Mouse (Mus musculus): Measurements from ENCODE around the gene Tigit.

Gene Tigit

DNA sequence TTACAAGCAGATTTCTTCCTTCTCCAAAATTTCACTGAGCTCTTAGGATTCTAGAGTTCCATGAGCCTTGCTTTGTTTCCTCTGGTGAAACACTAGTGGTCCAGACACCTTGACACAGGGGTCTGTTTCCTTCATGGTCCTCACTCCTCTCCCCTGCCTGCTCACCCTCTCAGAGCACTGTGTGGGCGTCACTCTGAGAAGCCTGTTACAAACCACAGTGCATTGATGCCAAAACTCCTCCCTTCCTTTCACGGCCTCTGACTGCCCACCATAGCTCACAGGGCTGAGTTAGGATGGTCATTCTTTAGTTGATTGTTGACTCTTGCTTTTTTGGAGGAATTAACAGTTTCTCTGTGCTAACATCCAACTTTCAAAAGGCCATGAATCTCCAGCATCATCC, 43.6 kb downstream of the Tigit start:
- DNase-seq (ENCODE audit: low read depth in 1 of 2, low spot score in 2 of 2): no peak

DNA sequence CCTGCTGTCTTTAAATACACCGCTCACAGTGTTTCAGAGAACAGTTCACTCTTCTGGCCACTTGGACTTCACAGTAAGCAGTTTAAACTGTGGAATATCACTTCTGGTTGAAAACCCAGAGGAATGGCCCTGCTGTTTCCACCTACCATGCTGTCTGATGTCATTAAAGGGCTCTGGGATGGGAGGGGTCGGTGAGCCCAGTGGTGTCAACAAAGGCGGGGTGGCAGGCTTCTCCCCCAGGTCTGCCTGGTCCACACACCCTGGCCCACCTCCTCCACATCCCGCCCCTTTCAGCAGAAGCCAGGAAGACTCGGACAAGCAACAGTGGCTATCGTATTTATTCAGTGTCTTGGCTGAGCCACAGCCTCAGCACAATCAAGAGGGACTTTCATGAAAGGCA, 44.7 kb downstream of the Tigit start:
- no peak for DNase-seq (ENCODE audit: low read depth in 1 of 2, low spot score in 2 of 2)

DNA sequence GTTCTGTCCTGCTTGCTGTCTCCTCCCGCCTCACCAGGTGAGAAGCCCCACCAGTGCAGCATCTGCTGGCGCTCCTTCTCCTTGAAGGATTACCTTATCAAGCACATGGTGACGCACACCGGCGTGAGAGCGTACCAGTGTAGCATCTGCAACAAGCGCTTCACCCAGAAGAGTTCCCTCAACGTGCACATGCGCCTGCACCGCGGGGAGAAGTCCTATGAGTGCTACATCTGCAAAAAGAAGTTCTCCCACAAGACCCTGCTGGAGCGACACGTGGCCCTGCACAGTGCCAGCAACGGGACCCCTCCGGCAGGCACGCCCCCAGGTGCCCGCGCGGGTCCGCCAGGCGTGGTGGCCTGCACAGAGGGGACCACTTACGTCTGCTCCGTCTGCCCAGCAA, 45.7 kb downstream of the Tigit start:
- DNase-seq (ENCODE audit: low read depth in 1 of 2, low spot score in 2 of 2): no peak

DNA sequence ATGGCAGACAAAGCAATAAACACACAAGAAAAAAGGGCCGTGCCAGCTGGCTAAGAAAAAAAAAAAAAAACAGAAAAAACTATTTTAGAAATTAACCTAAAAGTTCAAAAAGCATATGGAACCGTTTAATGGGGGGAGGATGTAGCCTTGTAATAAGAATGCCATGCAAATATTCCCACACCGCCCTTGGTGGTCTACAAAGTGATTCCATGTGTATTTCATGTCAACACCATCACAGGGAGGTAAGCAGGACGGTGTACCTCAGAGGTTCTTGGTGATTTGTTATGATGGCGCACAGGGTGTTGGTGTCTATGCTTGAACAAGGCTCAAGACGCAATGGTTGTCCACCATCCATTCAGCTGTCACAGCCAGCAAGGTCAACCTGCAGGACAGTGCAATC, 46.6 kb downstream of the Tigit start:
- no peak for DNase-seq (ENCODE audit: low read depth in 1 of 2, low spot score in 2 of 2)

DNA sequence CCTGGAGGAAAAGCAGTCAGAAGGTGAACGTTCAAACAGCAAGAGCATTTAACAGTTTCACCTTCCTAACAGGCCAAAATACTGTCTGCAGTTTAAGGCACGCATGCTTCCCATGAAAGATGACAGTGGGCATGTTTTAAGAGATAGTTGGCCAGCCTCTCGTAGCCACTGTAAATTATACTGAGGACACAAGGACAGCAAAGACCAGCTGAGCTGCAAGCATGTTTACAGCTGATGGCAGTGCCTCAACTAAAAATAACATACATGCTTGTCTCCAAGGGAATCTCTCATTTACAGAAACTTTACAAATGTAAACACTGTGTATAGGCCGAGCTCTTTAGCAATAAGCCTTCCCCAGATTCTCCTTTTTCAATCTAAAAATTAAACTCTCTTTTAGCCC, 47.6 kb downstream of the Tigit start:
- no peak for DNase-seq (ENCODE audit: low read depth in 1 of 2, low spot score in 2 of 2)

DNA sequence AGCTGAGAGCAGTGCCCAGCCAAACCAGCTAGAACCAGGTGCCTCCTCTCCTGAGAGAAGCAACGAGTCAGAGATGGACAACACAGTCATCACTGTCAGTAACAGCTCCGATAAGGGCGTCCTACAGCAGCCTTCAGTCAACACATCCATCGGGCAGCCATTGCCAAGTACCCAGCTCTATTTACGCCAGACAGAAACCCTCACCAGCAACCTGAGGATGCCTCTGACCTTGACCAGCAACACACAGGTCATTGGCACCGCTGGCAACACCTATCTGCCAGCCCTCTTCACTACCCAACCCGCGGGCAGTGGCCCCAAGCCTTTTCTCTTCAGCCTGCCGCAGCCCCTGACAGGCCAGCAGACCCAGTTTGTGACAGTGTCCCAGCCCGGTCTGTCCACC, 53.6 kb downstream of the Tigit start:
- no peak for DNase-seq (ENCODE audit: low read depth in 1 of 2, low spot score in 2 of 2)

DNA sequence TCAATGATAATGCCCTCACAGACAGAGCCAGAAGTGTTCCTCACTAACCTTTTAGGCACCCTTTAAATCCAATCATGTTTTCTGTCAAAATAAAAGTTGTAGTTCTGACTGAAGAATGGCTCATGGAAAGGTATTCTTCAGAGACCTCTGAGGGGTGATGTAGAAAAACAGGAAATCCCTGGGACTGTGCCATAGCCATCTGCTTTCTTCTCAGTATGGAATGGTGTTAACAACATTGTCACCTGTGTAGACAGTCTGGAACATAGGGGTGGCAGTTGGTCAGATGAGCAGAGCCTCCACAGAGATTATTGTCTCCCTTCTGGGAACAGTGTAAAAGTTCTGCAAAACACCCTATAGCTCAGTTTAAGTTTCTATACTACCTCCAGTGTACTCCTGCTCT, 55.9 kb downstream of the Tigit start:
- no peak for DNase-seq (ENCODE audit: low read depth in 1 of 2, low spot score in 2 of 2)

DNA sequence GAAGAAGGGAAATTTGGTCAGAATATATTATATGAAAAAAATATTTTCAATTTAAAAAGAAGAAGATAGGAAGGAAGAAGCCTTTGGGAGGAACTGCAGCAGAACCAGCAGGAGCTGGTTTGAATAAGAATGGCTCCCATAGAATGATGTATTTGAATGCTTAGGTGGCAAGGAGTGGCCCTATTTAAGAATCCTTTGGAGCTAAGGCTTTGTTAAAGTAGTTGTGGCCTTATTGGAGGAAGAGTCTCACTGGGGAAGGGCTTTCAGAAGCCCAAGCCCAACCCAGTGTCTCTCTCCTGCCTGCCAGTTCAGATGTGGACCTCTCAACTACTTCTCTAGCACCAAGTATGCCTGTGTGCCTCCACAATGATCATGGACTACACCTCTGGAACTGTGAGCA, 56.9 kb downstream of the Tigit start:
- DNase-seq (ENCODE audit: low read depth in 1 of 2, low spot score in 2 of 2): no peak

DNA sequence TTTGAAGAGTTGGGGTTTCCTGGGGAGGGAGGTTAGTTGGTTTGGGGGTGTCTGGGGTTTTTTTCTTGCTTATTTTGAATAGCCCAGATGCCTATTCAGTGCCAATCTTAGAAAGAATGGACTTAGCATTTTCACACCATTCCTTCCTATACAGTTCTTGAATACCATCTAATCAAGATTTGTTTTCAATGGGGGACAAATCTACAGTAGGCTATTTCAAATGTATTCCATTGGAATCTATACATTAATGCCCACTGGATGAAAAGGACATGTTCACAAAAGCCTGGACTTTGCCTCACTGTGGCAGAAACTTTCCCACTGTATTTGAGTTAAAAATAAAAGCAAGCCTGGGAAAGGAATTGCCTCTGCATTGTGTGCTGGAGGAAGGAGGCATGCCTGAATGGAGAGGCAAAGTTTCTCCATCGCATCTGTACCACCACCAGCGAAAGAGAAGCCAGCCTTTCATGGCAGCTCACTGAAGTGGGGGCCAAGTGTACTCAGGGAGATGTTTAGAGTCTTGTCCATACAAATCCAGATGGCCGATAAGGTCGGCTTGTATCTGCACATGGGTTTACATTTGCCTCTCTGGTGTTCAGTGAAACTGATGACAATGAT, 59.4 kb downstream of the Tigit start:
- no peak for DNase-seq (ENCODE audit: low read depth in 1 of 2, low spot score in 2 of 2)

DNA sequence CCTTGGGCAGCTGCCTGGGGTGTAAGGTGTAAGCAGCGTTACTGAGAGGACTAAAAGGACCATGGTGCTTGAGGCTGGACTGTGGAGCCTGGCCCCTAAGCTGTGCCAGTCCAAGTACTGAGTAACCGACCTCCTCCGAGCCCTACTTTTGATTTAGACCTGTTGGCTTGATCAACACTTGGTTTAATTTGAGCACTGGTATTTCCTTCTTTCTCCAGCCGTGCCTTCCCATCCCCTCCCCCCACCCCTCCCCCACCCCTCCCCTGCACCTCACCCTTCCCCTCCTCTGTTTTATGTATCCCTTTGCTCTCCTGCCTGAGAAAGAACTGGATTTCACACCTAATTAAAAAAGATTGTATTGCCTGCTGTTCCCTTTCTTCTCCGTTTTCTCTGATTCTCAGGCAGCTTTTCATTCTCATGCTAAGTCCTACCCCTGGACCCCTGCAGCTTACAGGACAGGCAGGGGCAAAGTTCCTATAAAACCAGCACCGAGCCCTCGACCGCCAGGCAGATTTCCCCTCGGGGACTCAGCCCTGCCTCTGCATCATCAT, 60.3 kb downstream of the Tigit start:
- DNase-seq (ENCODE audit: low read depth in 1 of 2, low spot score in 2 of 2): no peak

DNA sequence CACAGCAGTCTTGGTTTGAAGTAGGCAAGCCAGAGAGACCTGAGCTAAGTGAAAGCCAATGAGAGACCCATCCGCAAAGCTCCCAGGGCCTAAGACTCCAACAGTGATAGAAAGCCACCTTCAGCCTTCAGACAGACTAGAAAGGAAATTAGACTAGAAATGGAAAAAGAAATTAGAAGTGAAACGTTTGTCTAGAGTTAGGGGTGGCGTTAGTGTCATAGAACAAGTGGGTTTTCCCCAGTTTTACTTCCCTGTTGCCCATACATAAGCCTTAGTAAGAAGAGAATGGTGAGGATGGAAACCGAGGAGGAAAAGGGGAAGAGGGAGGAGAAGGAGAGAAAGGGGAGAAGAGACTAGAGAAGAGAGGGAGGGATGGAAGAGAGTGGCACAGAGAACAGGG, 61.4 kb downstream of the Tigit start:
- DNase-seq (ENCODE audit: low read depth in 1 of 2, low spot score in 2 of 2): no peak

DNA sequence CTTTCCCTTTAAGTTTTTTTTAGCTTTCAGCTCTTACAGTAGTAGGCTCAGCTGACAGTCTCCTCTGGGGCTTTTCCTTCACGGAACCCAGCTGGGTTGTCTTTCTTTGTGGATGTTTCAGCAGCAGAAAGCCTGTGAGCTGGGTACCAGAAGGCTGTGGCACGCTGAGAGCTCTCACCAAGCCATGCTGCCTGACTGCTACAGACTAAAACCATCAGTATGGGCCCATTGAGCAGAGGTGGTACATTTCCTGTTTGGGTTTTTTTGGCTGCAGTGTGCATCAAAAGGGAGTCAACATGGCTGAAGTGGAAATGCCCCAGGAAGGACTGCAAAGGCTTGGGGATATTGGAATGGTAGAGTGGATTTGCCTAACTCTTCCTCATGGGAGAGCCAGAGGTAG, 64.2 kb downstream of the Tigit start:
- no peak for DNase-seq (ENCODE audit: low read depth in 1 of 2, low spot score in 2 of 2)

Measured in monocyte, adult 2 months (primary cell).